Mouse (Mus musculus): Measurements from ENCODE around the gene Olfr821. TPM values are rescaled to one million over a fixed set of nuclear protein-coding genes. Genes with fewer than 3 reads are reported as not detected.

The Olfr821 gene
- not detected for polyA plus RNA-seq (2014; fragmentation: Illumina TruSeq; extraction: RNeasy Lipid Tissue Mini Kit (QIAGEN cat#74804); ENCODE audit: low read depth, low replicate concordance)

GRCm38 (mm10) chr10:130030048-130030447 is at the start of gene Olfr821:
Gene Olfr821 (plus strand): TSS chr10:130030348.

GRCm38 (mm10) chr10:129984962-129985361 is 45.2 kb upstream of the Olfr821 start, which contains the start of gene Gm10310:
Gene Gm10310 (minus strand): TSS chr10:129985062.

GRCm38 (mm10) chr10:130012321-130012720 is 17.8 kb upstream of the Olfr821 start, which contains the start of gene Olfr820:
Gene Olfr820 (plus strand): TSS chr10:130012621.

GRCm38 (mm10) chr10:130070910-130071309 is 40.8 kb downstream of the Olfr821 start, which contains the start of gene Olfr822:
Gene Olfr822 (plus strand): TSS chr10:130071210.

Other genes starting within 250 kb of the Olfr821 start
- gene Olfr810, start 235.4 kb upstream of the Olfr821 start, polyA plus RNA-seq (2014; fragmentation: Illumina TruSeq; extraction: RNeasy Lipid Tissue Mini Kit (QIAGEN cat#74804); ENCODE audit: low read depth, low replicate concordance) = not detected
- gene Olfr811, start 226.0 kb upstream of the Olfr821 start, polyA plus RNA-seq (2014; fragmentation: Illumina TruSeq; extraction: RNeasy Lipid Tissue Mini Kit (QIAGEN cat#74804); ENCODE audit: low read depth, low replicate concordance) = not detected
- not detected for gene Olfr812, start 184.3 kb upstream of the Olfr821 start, polyA plus RNA-seq (2014; fragmentation: Illumina TruSeq; extraction: RNeasy Lipid Tissue Mini Kit (QIAGEN cat#74804); ENCODE audit: low read depth, low replicate concordance)
- not detected for gene Olfr813, start 175.0 kb upstream of the Olfr821 start, polyA plus RNA-seq (2014; fragmentation: Illumina TruSeq; extraction: RNeasy Lipid Tissue Mini Kit (QIAGEN cat#74804); ENCODE audit: low read depth, low replicate concordance)
- gene Olfr814, start 150.5 kb upstream of the Olfr821 start, polyA plus RNA-seq (2014; fragmentation: Illumina TruSeq; extraction: RNeasy Lipid Tissue Mini Kit (QIAGEN cat#74804); ENCODE audit: low read depth, low replicate concordance) = not detected
- gene Olfr815, start 124.5 kb upstream of the Olfr821 start, polyA plus RNA-seq (2014; fragmentation: Illumina TruSeq; extraction: RNeasy Lipid Tissue Mini Kit (QIAGEN cat#74804); ENCODE audit: low read depth, low replicate concordance) = not detected
- gene Olfr816, start 114.8 kb upstream of the Olfr821 start, polyA plus RNA-seq (2014; fragmentation: Illumina TruSeq; extraction: RNeasy Lipid Tissue Mini Kit (QIAGEN cat#74804); ENCODE audit: low read depth, low replicate concordance) = not detected
- not detected for gene Olfr818, start 81.2 kb upstream of the Olfr821 start, polyA plus RNA-seq (2014; fragmentation: Illumina TruSeq; extraction: RNeasy Lipid Tissue Mini Kit (QIAGEN cat#74804); ENCODE audit: low read depth, low replicate concordance)
- not detected for gene Olfr819, start 63.1 kb upstream of the Olfr821 start, polyA plus RNA-seq (2014; fragmentation: Illumina TruSeq; extraction: RNeasy Lipid Tissue Mini Kit (QIAGEN cat#74804); ENCODE audit: low read depth, low replicate concordance)
- not detected for gene Olfr247, start 54.2 kb upstream of the Olfr821 start, polyA plus RNA-seq (2014; fragmentation: Illumina TruSeq; extraction: RNeasy Lipid Tissue Mini Kit (QIAGEN cat#74804); ENCODE audit: low read depth, low replicate concordance)
- not detected for gene Gm10310, start 45.3 kb upstream of the Olfr821 start, polyA plus RNA-seq (2014; fragmentation: Illumina TruSeq; extraction: RNeasy Lipid Tissue Mini Kit (QIAGEN cat#74804); ENCODE audit: low read depth, low replicate concordance)
- not detected for gene Olfr820, start 17.7 kb upstream of the Olfr821 start, polyA plus RNA-seq (2014; fragmentation: Illumina TruSeq; extraction: RNeasy Lipid Tissue Mini Kit (QIAGEN cat#74804); ENCODE audit: low read depth, low replicate concordance)
- not detected for gene Olfr822, start 40.9 kb downstream of the Olfr821 start, polyA plus RNA-seq (2014; fragmentation: Illumina TruSeq; extraction: RNeasy Lipid Tissue Mini Kit (QIAGEN cat#74804); ENCODE audit: low read depth, low replicate concordance)
- not detected for gene Olfr823, start 85.0 kb downstream of the Olfr821 start, polyA plus RNA-seq (2014; fragmentation: Illumina TruSeq; extraction: RNeasy Lipid Tissue Mini Kit (QIAGEN cat#74804); ENCODE audit: low read depth, low replicate concordance)
- not detected for gene Olfr824, start 99.7 kb downstream of the Olfr821 start, polyA plus RNA-seq (2014; fragmentation: Illumina TruSeq; extraction: RNeasy Lipid Tissue Mini Kit (QIAGEN cat#74804); ENCODE audit: low read depth, low replicate concordance)
- not detected for gene Olfr825, start 136.4 kb downstream of the Olfr821 start, polyA plus RNA-seq (2014; fragmentation: Illumina TruSeq; extraction: RNeasy Lipid Tissue Mini Kit (QIAGEN cat#74804); ENCODE audit: low read depth, low replicate concordance)
- not detected for gene Olfr826, start 153.8 kb downstream of the Olfr821 start, polyA plus RNA-seq (2014; fragmentation: Illumina TruSeq; extraction: RNeasy Lipid Tissue Mini Kit (QIAGEN cat#74804); ENCODE audit: low read depth, low replicate concordance)
- gene Olfr827, start 184.1 kb downstream of the Olfr821 start, polyA plus RNA-seq (2014; fragmentation: Illumina TruSeq; extraction: RNeasy Lipid Tissue Mini Kit (QIAGEN cat#74804); ENCODE audit: low read depth, low replicate concordance) = not detected
- gene Neurod4, start 249.9 kb downstream of the Olfr821 start, polyA plus RNA-seq (2014; fragmentation: Illumina TruSeq; extraction: RNeasy Lipid Tissue Mini Kit (QIAGEN cat#74804); ENCODE audit: low read depth, low replicate concordance) = not detected

All from adipose tissue, adult 10 weeks (tissue).